Mouse (Mus musculus) lung, embryonic 14.5 days (tissue): ENCODE results near the gene Rora. TPM values are rescaled to one million over a fixed set of nuclear protein-coding genes. Genes with fewer than 3 reads are reported as not detected.

Source experiments
- ATAC-seq: fragments of 200-750 bp; cut with Nextera tagmentation; 2 replicates; pipeline ENCODE4 v1.8.0; 2017; ENCODE audit warnings: mild to moderate bottlenecking, moderate TSS enrichment, moderate library complexity; ENCODE audit not compliant: insufficient read depth
- DNase-seq: peaks from one replicate; pipeline ENCODE4 v3.0.0-alpha.2; 2015
- H3K27ac ChIP-seq: fragments of 300-500 bp; sonication (generic); 2 replicates; pipeline ENCODE4 v1.5.1; 2014; ENCODE audit warnings: low read depth, mild to moderate bottlenecking, moderate library complexity
- H3K27me3 ChIP-seq: fragments of 300-500 bp; sonication (generic); 2 replicates; pipeline ENCODE4 v1.6.1; 2014; ENCODE audit warnings: low read length, control low read depth; ENCODE audit not compliant: insufficient read depth
- H3K36me3 ChIP-seq: fragments of 300-500 bp; sonication (generic); 2 replicates; pipeline ENCODE4 v1.6.1; 2014; ENCODE audit warnings: control low read depth; ENCODE audit not compliant: insufficient read depth
- H3K4me1 ChIP-seq: fragments of 300-500 bp; sonication (generic); 2 replicates; pipeline ENCODE4 v1.6.1; 2014; ENCODE audit warnings: antibody characterized with exemption, control low read depth; ENCODE audit not compliant: insufficient read depth
- H3K4me2 ChIP-seq: fragments of 300-500 bp; sonication (generic); 2 replicates; pipeline ENCODE4 v1.6.1; 2014; ENCODE audit warnings: mild to moderate bottlenecking
- H3K4me3 ChIP-seq: fragments of 300-500 bp; sonication (generic); 2 replicates; pipeline ENCODE4 v1.5.1; 2014; ENCODE audit warnings: low read depth, low read length
- H3K9ac ChIP-seq: fragments of 300-500 bp; sonication (generic); 2 replicates; pipeline ENCODE4 v1.6.1; 2014
- H3K9me3 ChIP-seq: fragments of 300-500 bp; sonication (generic); 2 replicates; pipeline ENCODE4 v1.6.1; 2016; ENCODE audit warnings: low read depth, low read length, control low read depth
- CTCF ChIP-seq: IDR thresholded peaks from 2 replicates; pipeline ENCODE4 v1.5.1; 2016; ENCODE audit warnings: antibody characterized with exemption, low read depth
- WGBS: fragments of 180-500 bp; shearing (Covaris S2); extraction: QIAGEN DNeasy Blood & Tissue Kit; methylation state at CpG from one replicate; pipeline ENCODE4 v1.1.7; 2014; 5-methylcytosine and 5-hydroxymethylcytosine counted together
- polyA plus RNA-seq: library from polyadenylated mRNA; unstranded; fragments of >200 nt; fragmentation: Nextera tagmentation; extraction: Ambion mirVana; gene quantifications from 2 replicates; pipeline ENCODE4 v1.2.1, GENCODE M21; 2014

Gene Rora
- polyA plus RNA-seq, 1 experiment from 2014 or later, result 5.9 TPM

DNA sequence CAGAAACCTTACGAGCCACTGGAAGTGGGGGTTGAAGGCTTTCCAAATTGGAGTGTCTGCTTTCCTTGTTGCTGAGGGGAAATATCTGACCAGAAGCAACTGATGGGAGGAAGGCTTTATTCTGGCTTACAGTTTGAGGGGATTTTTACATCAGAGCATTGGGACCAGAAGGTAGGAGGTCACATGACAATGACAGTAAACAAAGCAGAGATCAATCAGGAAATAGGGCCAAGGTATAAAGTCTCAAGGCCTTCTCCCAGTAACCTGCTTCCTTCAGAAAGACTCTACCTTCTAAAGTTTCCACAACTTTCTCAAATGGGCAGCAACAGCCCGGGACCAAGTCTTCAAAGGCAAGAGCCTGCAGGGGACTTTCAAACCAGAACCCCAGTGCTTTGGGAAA is 34.6 kb downstream of the Rora start:
- H3K27me3 ChIP-seq, result no peaks in the 10 kb centered on the region
- no peaks in the 10 kb centered on the region for H3K9me3 ChIP-seq
- H3K4me1 ChIP-seq, result no peaks in the 10 kb centered on the region
- no peak overlapping the region for H3K9ac ChIP-seq
- no peak for DNase-seq
- no peak for TF ChIP-seq CTCF
- H3K4me2 ChIP-seq, result no peak overlapping the region
- H3K36me3 ChIP-seq, result no peaks in the 10 kb centered on the region
- no peak overlapping the region for H3K4me3 ChIP-seq
- WGBS, result 75% methylated on average over 2 of the region's 2 CpGs
- ATAC-seq, result no peak
- H3K27ac ChIP-seq, result no peak overlapping the region

DNA sequence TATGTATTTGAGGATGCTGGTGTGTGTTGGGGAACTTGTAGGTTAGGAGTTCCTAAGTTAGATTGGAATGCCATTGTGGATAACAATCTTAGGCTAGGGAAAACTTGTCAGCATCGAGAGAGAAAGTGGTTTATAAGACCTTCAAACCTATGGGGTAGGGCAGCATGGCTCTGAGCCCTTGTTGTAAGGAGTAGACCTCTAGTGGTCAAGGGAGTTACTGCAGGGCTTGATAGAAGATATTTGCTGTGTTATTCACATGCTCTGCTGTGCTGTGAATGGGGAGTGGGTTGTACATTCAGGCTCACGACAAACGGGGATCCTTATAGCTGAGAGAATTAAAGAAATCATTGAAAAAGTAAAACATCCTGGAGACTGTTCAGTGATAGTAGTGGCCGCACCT is 35.8 kb downstream of the Rora start:
- 27% methylated on average over 4 of the region's 4 CpGs for WGBS
- peak; percentile 92 for TF ChIP-seq CTCF
- peak; percentile 91 for DNase-seq

GRCm38 (mm10) chr9:68694889-68695495 is 41.4 kb downstream of the Rora start:
- no peaks in the 10 kb centered on the region for H3K36me3 ChIP-seq
- WGBS, result 25% methylated on average over 4 of the region's 4 CpGs
- H3K4me2 ChIP-seq, result no peak overlapping the region
- no peak overlapping the region for H3K9ac ChIP-seq
- TF ChIP-seq CTCF, result no peak
- peak; percentile 65; the same call in 1 of the 2 replicates for ATAC-seq
- no peaks in the 10 kb centered on the region for H3K9me3 ChIP-seq
- no peak overlapping the region for H3K4me3 ChIP-seq
- DNase-seq, result peak; percentile 56
- H3K27me3 ChIP-seq, result no peaks in the 10 kb centered on the region
- peaks cover 19% of the 10 kb centered on the region for H3K4me1 ChIP-seq
- H3K27ac ChIP-seq, result no peak overlapping the region

More for the DNA sequence above, 35.8 kb downstream of the Rora start:
- H3K27ac ChIP-seq, result no peak overlapping the region
- ATAC-seq, result no peak; the same call in 1 of the 2 replicates
- H3K36me3 ChIP-seq, result no peaks in the 10 kb centered on the region
- H3K4me1 ChIP-seq, result no peaks in the 10 kb centered on the region
- H3K9ac ChIP-seq, result no peak overlapping the region
- no peak overlapping the region for H3K4me2 ChIP-seq
- H3K27me3 ChIP-seq, result no peaks in the 10 kb centered on the region
- no peak overlapping the region for H3K4me3 ChIP-seq
- H3K9me3 ChIP-seq, result no peaks in the 10 kb centered on the region

GRCm38 (mm10) chr9:68695496-68695969 is 41.9 kb downstream of the Rora start:
- Histone ChIP-seq H3K27me3 (no peaks in the 10 kb centered on the region), H3K9ac (no peak overlapping the region), H3K4me3 (no peak overlapping the region), H3K4me1 (peaks cover 19% of the 10 kb centered on the region), H3K4me2 (peak overlapping the region; percentile 5; the same call in 1 of the 2 replicates), H3K36me3 (no peaks in the 10 kb centered on the region), H3K9me3 (no peaks in the 10 kb centered on the region), H3K27ac (no peak overlapping the region)
- 18% methylated on average over 16 of the region's 16 CpGs for WGBS
- ATAC-seq (peak; percentile 35; the same call in 1 of the 2 replicates), DNase-seq (peak; percentile 83)
- TF ChIP-seq CTCF, result no peak

- ATAC-seq (no peak), DNase-seq (peak; percentile 50)
- H3K9ac ChIP-seq, result no peak overlapping the region
- H3K36me3 ChIP-seq, result no peaks in the 10 kb centered on the region
- H3K27me3 ChIP-seq, result no peaks in the 10 kb centered on the region
- WGBS, result 69% methylated on average over 3 of the region's 3 CpGs
- H3K27ac ChIP-seq, result no peak overlapping the region
- H3K4me1 ChIP-seq, result peaks cover 19% of the 10 kb centered on the region
- no peaks in the 10 kb centered on the region for H3K9me3 ChIP-seq
- no peak for TF ChIP-seq CTCF
- no peak overlapping the region for H3K4me2 ChIP-seq
- H3K4me3 ChIP-seq, result no peak overlapping the region
Measured at GRCm38 (mm10) chr9:68696425-68696956, 42.9 kb downstream of the Rora start.

- DNase-seq, result no peak
- Histone ChIP-seq H3K36me3 (no peaks in the 10 kb centered on the region), H3K27me3 (no peaks in the 10 kb centered on the region)
Measured at GRCm38 (mm10) chr9:68699341-68699740, 45.8 kb downstream of the Rora start.

DNA sequence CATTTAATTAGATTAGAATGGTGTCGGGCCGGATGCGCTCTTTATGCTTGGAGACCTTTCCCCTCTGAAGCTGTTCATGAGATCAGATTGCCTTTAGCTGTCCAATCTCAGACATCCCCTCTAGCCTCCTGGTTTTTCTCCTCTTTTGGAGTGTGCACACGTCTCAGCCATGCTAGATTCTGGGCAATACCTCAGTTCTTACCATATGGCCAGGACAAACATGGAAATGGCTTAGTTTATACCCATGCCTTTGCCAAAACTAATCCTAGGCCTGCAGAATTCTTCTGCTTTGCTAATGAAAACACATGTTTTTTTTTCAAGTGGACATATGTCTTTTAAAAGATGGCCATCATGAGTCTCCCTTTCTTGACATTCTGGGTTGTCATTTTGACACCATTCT is 46.3 kb downstream of the Rora start:
- Histone ChIP-seq H3K9ac (no peak overlapping the region), H3K9me3 (no peaks in the 10 kb centered on the region), H3K36me3 (no peaks in the 10 kb centered on the region), H3K4me1 (peaks cover 16% of the 10 kb centered on the region), H3K4me2 (no peak overlapping the region), H3K4me3 (no peak overlapping the region), H3K27ac (no peak overlapping the region), H3K27me3 (no peaks in the 10 kb centered on the region)
- no peak for DNase-seq
- WGBS, result 48% methylated on average over 4 of the region's 4 CpGs
- ATAC-seq, result no peak
- TF ChIP-seq CTCF, result no peak

More at GRCm38 (mm10) chr9:68699341-68699740, 45.8 kb downstream of the Rora start:
- Histone ChIP-seq H3K27ac (no peak overlapping the region), H3K9ac (no peak overlapping the region), H3K9me3 (no peaks in the 10 kb centered on the region), H3K4me1 (peaks cover 19% of the 10 kb centered on the region), H3K4me2 (no peak overlapping the region), H3K4me3 (no peak overlapping the region)
- no peak for TF ChIP-seq CTCF
- 55% methylated on average over 1 of the region's 1 CpGs for WGBS
- no peak for ATAC-seq
